Mouse (Mus musculus): ENCODE data around the gene Tent5b.

The Tent5b gene

DNA sequence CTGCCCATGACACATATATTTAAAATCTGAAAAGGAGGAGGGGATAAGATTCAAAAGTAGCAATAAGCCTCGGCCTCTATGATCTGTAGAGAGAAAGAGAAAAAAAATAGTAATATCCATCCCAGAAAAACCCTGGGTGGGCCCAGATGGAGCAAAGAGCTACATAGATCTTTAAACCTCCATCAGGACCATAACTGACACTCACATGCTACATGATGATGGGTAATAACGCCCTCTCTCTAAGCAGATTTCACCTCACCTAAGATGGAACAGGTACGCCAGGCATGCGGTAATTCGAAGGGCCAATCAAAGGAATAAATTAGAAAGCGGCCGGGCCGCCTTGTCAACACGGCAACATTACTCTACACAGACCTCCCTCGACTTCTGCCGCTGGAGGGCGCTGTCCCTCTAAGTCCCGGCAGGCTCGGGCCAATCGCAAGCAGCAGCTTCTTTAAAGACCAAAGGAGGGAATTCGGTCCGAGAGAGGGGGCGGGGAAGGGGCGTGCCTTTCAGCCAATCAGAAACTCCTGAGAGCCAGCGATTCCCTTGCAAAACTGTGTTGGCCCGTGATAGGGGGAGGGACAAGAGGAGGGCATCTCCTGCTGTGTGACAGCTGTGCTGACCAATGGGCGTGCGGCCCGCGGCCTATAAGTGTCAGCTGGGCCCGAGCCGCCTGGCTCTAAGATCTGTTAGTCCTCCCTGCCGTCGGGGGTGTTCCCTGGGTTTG is at the start of gene Tent5b:
TSS of gene Tent5b (plus strand) at position 675 of the 727 bp plus-strand sequence.
- DNase-seq = peak; percentile 100

DNA sequence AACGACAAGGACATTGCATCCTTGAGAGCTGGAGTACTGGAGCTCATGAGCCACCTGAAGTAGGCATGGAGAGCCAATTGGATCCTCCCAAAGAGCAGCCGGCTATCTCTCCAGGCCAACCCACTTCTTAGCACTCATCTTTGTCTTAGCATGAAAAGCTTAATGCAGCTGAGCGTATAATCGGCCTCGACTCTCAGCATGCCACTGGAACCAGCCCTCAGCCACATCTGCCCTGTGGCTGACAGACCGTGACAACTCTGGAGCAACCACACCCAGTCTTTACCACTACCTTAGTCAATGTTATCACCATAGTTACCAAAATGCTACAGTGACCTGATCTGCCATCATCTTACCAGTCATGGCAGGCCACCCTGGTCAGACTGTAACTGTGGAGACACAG is 48.4 kb upstream of the Tent5b start:
- DNase-seq = no peak

DNA sequence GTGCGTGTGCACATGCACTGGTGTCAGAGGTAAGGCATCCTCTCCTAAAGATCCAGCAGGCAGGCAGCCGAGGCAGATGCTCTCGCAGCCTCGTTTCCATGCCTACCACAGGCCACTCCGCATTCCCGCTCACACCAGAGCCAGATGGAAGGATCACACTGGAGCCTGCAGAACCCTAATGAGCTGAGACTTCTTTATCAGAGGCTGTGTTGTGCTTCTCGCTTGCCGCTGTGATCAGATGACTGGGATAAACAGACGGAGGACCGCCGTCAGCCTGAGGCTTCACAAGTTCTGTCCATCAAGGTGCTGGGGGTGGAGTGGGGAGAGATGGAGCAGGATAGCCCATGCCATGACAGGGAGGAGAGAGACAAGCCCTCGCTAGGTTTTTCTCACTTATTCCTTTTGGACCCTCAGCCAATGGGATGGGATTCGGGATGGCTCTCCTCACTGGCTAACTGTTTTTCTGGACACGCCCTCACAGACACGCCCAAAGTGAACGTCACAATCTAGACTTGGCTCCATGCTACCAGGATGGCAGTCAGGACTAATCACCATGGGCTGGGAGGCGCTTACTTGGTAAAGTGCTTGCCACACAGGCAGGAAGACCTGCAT is 47.3 kb upstream of the Tent5b start:
- DNase-seq = peak; percentile 34

DNA sequence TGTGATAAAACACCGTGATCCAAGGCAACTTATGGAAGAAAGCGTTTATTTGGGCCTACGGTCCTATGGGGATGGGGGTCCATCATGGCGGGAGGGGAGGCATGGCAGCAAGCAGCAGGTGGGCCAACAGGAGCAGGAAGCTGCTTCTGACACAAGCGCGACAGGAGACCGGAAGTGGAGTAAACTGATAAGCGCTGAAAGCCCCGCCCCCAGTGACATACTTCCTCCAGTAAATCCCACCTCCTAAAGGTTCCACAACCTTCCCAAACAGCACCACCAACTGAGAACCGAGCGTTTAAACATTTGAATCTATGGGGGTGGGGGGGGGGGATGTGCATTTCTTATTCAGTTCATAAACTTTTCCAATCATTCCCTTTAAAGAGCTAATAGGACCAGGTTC is 44.0 kb upstream of the Tent5b start:
- DNase-seq = no peak

DNA sequence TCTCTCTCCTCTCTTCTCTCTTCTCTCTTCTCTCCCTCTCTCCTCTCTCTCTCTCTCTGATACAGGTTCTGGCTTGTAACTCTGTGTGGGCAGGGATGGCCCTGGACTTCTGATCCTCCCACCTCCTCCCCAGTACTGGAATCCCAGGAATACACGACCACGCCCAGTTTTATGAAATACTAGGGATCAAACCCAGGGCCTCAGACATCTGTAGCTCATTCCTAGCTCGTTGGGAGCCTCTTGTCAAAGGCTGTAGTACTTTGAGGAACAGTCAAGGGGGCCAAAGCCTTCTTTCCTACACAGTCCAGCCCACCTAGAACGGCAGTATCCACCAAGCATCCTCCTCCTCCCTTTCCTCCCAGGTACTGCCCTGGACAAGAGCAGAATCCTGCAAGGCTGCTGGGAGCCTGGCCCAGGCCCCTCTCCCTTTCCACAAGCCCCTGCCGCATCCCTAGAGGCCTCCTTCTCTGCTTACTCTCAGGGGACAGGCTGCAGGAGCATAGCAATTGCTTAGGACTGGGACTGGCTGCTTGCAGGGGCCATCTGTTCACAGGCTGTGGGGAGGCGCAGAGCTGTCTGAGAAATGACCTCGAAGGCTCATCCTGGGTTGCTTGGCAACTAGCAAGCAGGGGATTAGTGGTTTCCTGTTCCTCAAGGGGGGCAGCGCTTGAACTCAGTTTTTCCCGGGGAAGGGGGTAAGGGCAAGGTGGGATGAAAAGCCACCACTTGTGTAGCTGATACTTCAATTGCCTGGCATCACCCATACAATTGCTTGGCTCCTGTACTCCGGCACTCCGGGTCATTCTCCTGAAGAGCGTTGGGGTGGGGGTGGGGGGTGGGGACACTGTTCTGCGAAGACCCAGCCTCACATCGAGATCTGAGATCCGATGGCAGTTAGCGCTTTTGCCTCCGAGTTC is 40.2 kb upstream of the Tent5b start:
- DNase-seq = peak; percentile 32

DNA sequence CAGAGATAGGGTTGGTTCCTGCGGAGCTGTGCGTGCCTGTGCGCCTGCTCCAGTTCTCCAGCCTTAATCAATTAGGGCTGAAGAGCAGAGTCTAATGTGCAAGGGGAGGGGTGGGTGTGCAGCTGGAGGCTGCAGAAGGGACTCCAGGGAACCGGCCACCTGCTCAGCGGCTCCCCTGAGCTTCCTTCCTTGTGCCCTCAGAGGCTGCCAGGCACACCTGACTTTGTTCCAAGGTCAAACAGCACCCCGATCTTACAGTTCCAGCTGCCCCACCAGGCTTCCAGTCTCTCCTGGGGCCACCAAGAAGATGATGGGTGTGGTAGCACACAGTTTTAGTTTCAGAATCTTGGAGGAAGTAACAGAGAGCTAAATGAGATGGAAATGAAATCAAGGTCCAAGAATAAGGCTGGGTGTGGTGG is 39.5 kb upstream of the Tent5b start:
- DNase-seq = no peak

DNA sequence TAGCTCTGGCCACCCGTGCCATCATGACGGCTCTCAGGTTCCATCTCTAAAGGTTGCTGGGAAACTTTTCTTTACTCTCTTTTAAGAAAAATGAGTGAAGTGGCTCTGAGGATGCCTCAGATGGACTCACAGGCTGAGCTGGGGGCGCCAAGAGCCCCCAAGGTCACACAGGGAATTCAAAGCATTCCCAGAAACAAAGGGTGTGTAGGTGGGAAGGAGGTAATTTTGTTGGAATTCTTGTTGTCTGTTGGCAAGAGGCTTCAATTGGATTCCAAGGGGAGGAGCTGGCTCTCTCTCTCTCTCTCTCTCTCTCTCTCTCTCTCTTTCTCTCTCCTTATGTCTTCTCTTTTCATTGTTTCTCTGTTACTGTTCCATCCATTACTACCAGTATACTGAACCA is 37.7 kb upstream of the Tent5b start:
- DNase-seq = no peak

DNA sequence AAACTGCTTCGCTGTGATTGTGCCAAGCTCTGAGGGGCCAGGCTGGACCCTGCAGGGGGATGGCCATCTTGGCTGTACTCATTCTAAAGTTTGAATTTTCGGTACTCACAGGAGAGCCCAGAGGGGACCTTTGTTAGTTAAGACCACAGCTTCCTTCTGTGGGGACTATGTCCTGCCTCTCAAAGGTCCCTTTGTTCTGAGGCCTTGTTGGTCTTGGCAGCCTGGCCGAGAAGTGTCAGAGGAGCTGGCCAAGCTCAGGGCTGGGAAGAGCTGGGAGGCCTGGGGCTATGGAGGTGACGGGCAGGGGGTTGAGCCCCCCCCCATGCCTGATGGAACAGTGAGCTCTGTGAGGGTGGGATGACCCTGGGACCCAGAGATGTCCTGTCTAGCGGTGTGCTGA is 36.8 kb upstream of the Tent5b start:
- no peak for DNase-seq

DNA sequence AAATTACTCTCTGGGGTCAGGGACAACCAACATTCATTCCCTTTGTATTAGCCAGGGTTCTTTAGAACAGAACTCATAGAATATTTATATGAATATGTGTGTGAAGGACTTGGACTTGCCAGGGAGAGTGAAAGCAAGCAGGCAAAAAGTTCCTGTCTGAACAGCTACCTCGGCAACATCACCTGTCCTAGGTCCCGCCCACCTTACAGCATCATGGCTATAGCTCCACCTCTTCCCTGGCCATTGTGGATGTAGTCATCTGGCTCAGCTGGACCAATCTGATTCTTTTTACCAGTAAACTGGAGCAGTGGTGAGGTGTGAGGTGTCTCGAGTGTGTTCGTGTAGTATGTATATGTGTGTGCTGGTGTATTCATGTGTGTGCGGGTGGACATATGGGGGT is 34.2 kb upstream of the Tent5b start:
- no peak for DNase-seq

DNA sequence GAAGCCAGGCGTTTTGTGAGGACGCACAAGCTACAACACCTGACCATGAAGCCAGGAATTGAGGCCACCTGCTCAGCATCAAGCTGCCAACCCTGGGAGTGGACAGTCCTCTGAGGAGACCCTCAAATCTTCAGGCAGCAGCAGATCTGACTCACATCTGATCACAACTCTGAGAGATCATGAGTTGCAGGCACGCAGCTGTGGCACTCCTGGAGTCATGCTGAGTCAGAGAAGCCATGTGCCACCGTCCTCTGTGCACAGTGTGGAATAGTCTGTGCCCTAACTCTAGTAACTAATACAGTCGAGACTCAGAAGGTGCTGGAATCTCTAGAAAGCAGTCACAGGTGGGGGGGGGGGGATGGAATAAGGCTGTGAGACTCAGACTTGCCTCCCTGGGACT is 32.6 kb upstream of the Tent5b start:
- no peak for DNase-seq

DNA sequence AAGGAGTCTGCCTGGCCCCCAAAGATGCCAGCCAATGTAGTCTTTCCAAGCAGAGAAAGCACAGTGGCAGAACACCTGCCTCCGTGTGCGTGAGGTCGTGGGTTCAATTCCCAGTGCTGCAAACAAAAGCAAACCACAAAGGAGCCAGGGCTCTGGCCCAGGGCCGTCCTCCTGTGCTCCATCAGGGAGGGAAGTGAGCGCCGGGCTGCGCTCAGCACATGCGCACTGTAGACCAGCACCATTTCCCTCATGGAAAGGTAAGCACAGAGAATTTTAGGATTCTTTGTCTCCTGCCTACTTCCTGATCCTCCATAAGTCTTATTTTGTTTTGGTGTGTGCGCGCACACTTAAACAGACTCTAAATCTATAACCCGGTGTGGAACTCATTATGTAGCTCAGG is 32.0 kb upstream of the Tent5b start:
- no peak for DNase-seq

DNA sequence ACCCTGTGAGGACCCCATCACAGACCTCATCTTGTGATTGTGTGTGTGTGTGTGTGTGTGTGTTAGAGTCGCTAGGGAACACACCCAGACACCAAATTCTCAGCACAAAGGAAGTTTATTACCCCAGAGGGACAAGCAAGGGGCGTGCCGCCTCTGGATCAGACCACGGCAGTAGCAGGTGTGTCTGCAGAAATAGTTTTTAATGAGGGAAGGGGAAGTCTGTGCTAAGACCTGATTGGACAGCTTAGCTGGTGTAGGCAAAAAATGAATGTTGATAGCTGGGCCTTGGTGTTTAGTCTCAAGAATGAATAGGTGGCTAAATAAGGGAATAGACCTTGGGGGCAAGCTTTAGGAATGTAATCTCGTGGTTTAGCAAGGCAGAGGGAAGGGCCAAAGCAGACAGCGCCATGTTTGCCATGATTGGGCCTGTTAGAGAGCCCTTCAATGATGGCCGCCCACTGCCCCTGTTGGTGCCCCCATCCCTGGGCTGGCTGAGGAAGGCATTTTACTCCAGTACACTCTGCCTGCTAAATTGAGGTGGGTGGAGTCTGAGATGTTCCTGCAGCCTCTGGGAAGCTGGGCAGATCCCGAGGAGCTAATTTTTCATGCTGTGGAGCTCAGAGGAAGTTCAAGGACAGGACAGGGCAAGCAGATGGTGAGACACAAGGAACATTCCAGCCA is 31.1 kb upstream of the Tent5b start:
- no peak for DNase-seq

DNA sequence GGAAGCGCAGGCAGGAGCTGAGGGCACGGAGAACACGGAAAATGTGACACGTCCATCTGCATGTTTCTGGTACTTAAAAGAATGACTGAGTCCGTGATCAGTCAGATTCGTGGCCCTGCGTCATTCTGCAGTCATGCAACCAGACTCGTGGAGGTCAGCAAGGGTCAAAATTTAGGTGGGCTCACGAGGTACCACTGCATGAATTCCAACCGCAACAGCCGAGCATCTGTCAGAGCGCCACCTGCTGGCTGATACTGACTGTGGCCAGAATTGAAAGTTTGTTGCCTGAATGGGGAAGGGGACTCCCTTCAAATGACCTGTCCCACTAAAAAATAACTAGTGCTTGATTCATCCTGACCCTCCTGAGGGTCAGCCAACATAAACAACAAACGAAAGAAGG is 30.2 kb upstream of the Tent5b start:
- peak; percentile 55 for DNase-seq

DNA sequence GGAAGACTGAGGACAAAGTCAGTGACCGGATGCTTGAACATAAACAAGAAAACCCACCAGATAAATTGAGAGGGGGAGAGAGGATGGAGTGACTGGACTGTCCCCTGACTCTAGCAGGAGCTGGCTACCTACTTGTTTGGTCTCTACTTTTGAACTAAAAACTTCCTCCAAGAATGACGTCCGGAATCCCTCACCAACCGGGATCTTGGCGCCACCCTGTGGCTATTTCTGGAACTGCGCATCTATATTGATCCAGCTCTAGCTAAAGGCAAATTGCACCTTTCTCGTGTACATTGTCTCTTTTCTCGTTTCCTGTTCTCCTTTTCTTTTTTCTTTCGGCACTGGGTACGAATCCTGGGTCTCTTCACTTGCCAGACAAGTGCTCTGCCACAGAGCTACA is 28.4 kb upstream of the Tent5b start:
- DNase-seq = peak; percentile 89

DNA sequence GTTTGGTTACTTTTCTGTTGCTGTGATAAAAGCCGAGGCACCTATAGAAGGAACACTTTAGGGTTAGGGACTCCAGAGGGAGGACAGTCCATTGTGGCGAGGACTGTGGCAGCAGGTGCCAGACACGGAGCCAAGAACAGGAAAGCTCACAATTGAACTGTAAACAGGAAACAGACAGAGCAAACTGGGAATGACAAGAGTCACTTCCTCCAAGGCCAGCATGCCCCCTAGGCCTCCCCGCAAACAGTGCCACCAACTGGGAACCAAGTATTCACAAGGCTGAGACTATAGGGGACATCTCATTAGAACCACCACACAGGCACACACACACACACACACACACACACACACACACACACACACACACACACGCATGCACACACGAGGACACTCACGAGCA is 27.5 kb upstream of the Tent5b start:
- peak; percentile 40 for DNase-seq

DNA sequence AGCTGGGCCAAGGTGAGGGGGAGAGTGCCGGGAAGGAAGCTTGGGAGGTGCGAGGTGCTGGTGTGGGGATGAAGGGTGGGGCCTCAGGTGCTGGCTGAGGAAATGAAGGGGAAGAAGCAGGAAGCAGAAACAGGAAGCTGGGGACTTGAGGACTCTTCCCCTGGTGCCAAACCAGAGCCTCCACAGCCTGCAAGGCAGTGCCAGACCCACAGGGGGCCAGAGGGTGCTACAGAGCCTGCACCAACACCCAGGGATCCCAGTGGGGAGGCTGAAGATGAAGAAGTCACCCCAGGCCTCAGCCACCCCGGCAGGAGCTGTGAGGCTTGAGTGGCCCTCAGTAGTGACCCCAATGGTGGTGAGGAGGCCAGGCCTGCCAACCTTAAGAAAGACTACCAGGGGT is 21.9 kb upstream of the Tent5b start:
- DNase-seq = peak; percentile 32

DNA sequence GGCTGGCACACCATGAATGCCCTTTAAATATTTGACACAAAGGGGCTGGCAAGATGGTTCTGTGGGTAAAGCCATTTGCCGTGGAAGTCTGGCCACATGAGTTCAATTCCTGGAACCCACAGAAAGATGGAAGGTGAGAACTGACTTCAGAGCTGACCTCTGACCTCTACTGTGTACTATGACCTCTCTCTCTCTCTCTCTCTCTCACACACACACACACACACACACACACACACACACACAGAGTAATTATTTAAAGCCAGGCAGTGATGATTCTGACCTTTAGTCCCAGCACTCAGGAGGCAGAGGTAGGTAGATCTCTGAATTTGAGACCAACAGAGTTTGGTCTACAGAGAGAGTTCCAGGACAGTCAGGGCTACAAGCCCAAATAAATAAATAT is 19.9 kb upstream of the Tent5b start:
- DNase-seq = no peak

DNA sequence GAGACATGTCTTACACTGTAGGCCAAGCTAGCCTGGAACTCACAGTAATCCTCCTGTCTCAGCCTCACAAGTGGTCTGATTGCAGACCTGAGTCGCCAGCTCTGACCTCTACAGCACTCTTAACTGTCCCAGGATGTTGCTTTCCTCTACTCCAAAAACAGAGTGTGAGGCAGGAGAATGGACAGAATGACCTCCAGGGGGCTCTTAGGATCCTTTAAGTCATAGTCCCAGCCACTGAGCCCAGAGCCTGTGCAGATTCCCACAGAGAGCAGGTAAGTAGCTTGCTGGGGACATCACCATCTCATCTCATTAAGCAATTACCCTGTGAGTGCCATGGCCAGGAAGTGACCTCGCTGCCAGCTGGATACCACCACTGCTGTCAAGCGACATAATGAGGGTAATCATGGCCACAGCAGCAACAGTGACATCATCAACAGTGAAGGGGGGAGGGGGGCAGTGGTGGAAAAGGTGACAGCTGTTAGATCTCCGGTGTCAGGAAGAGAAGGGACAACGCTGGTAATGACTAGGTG is 19.1 kb upstream of the Tent5b start:
- DNase-seq = peak; percentile 32

DNA sequence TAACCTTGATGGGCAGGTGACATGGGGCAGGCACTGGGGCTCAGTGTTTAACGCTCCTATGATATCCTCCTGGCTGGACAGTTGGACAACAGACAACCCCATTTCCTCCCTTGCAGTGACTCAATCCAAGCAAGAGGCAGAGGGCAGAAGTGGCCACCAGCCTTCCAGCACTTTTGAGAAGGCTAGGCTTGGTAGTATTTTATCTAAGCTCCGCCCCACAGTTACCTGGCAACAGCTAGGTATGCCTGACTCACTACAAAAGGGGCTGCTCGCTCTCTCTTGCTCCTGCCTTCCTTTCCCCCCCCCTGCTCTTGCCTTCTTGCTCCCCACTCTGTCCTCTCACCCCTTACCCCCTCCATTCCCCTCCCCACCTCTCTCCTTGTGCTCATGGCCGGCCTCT is 18.6 kb upstream of the Tent5b start:
- DNase-seq = no peak

DNA sequence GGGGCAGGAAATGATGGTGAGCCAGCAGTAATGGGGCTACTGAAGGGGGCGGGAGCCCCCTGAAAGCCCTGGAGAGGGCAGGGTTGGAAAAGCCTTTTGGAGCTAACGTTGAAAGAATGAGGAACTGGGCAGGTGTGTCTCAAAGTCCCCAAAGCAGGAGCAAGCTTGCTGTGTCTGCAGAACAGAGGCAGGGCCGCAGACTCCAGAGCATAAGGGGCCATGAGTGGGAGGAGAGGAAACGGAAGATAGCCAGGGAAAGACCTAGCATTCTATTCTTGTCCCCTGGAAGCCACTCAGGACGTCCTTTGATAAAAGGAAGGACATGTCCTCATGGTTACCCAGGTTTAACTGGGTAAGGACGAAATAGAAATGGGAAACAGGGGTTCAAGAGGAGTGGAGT is 16.7 kb upstream of the Tent5b start:
- no peak for DNase-seq

DNA sequence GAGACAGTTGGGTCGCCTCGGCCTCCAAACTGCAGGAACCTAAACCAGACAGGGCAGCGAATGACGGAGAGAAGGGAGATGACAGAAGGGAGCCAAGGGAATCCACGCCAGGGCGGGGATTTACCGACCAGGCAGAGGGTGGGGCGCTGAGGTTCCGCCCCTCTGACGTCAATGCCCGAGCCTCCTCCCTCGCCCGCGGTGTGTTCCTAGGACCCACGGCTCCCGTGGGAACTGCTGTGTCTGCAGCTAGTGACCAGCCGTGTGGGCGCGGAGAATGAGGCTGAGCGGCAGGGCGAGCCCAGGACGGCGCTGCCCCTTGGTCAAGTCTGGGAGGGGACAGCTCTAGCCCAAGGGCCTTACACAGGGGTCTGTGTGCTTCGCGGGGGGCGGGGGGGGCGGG is 11.9 kb upstream of the Tent5b start:
- DNase-seq = peak; percentile 88

DNA sequence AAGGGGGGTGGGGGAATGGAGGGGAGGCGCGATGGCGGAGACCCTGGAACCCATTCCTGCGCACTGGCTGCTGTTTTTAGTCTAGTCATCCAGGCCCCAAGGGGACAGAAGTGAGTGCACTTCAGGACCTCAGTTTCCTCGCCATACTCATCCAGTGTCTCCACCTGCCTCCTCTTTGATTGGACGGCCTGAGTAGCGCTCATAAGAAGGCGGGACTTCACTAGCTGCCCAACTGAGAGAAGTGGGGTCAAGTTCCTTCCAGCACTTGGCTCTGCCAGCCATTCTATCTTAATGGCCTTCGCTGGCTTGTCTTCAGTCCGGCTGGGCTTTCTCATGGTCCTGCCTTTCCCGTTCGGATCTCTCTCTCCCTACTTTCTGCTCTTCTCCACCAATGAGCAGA is 10.8 kb upstream of the Tent5b start:
- peak; percentile 31 for DNase-seq

Data from lung, postnatal 10 days (tissue).